Mouse (Mus musculus): Measurements from ENCODE around the gene Cdkn2b.

Cdkn2b gene

DNA sequence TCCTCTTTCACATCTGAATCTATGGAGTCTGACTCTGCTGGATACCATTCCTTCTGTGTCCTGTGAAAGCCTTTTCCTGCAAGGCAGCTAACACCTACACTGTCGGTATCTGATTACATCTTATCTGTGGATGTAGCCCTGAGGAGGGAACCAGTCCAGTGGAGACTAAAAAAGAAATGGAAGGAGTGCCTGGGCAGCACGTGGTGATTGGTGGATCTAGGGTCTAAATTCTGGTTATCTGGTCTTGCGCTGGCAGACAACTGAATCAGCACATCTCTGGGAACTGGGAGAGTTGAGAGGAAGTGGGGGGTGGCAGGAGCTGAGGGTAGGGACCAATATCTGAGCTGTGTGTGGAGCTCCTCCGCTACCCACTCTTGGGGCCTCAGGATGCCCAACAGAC lies 21.8 kb downstream of the Cdkn2b start:
- no peak for DNase-seq (ENCODE audit: low spot score)

DNA sequence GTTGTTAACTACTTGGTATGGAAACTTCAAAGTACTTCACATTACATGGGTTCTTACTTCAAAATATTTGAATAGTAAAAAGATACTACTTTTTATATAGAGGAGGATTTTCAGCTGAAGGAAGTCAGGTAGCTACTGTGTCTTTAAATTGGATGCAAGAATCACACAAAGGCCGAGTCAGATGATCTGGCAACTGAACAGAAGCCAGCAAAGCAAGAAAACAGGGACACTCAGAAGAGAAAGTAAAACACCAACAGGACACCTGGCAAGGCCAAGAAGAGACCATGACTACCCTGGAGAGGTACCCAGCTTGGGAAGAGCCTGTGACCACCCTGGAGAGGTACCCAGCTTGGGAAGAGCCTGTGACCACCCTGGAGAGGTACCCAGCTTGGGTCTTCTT lies 24.3 kb downstream of the Cdkn2b start:
- DNase-seq (ENCODE audit: low spot score), result no peak

DNA sequence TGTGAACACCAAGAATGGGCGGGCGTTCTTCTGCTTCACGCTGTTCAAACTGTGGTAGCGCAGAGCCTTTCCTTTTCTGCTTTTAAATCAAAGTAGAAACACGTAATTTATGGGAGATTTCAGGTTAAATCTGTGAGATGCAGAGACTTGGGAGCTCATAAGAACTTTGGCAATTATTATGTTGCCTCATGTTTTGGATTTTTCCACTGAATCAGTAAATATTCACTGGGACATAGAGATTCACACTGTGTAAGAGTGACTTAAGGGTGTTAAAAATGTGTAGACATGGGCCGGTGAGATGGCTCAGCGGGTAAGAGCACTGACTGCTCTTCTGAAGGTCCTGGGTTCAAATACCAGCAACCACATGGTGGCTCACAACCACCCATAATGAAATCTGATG lies 25.2 kb downstream of the Cdkn2b start:
- DNase-seq (ENCODE audit: low spot score), result no peak

DNA sequence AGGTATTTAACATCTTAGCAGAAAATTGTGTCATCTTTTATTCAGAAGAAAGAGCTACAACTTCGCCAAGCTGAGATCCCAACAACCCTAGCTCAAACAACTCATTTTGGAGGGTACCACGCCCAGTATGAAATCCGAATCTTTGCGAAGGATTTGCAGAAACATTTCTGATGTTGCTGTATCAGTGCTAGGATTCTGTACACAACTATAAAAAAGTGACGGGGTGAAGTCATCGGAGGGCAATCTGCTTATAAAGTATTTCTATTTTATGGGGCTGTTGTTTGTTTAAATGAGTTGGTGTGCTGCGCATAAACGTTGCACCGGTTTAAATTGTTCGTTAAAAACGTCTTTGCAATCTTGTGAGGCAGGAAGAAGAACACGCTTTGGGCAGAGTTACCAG lies 28.2 kb downstream of the Cdkn2b start:
- no peak for DNase-seq (ENCODE audit: low spot score)

DNA sequence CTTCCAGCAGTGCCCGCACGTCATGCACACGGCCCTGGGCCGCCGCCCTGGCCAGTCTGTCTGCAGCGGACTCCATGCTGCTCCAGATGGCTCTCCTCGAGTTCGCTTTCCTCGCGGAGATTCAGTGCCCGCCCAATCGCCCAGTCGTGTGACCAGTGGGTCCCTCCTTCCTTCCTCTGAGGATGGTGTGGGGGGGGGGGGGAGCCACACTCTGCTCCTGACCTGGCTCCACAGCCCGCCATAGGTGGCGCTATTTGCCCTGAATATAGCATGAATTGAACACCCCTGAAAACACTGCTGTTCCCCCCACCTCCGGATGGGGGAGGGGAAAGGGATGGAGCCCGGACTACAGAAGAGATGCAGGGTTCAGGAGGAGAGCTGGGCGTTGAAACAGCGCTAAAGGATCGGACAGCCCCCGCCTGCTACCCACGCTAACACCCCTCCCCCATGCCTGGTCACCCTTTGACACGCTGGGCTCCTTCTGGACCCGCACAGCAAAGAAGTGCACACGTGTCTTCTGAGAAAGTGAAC lies 28.7 kb downstream of the Cdkn2b start:
- DNase-seq (ENCODE audit: low spot score), result no peak

DNA sequence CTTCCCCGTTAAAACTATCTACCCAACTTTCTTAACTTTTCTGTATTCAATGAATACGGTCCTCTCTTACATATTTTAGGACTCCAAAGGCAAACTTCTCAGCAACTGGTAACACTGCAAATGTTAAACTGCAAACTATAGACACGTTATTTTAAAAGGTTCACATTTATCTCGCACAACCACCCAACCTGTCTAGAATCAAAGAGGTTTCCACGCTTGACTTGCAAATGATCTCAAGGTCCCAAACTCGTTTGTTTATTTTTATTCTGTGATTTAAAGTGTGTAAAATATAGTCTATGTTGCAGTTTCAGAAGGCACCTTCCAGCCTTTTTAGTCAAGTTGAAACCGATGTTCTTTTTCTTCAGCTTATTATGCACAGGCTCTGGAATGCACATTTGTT lies 29.6 kb downstream of the Cdkn2b start:
- DNase-seq (ENCODE audit: low spot score), result no peak

DNA sequence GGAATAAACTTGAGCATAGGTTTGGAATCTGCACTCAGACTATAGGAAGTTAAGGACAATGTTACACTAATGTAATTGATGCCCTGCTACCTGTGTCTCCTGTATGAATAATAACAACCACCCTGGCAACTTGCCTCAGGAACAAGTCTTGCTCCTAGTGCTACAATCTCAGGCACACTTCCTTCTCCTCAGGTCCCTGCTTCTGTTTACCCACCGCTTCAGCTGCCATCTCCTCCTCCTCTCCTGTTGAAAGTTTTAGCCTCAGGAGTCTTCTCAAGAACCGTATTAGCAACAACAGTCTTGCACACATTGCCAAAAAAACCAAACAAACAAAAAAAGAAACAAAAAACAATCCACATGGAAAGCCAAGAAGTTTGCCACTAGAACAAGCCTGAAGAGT lies 31.2 kb downstream of the Cdkn2b start:
- no peak for DNase-seq (ENCODE audit: low spot score)

DNA sequence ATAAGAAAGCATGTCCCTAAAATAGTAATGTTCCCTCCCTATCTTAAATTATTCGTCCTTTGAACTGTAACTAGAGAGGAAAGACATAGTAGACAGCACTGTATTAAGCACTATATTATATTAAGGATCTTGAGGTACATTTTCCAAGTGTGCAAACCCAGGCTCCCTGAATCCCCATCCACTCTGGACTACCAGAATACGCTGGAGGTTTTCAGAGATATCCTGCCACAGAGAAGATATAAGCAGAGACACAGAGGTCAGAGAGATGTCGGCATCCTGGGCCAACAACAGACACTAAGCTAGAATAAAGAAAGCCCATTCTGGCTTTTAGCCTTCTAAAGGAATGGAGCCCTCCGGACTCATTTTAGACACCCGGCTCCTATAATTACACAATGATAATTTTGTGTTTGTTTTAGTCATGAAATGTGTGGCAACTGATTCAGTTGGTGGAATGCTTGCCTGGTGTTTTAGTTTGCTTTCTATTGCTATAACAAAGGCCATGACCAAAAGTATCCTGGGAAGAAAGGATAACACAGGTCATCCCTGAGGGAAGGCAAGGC lies 33.4 kb downstream of the Cdkn2b start:
- DNase-seq (ENCODE audit: low spot score), result no peak

DNA sequence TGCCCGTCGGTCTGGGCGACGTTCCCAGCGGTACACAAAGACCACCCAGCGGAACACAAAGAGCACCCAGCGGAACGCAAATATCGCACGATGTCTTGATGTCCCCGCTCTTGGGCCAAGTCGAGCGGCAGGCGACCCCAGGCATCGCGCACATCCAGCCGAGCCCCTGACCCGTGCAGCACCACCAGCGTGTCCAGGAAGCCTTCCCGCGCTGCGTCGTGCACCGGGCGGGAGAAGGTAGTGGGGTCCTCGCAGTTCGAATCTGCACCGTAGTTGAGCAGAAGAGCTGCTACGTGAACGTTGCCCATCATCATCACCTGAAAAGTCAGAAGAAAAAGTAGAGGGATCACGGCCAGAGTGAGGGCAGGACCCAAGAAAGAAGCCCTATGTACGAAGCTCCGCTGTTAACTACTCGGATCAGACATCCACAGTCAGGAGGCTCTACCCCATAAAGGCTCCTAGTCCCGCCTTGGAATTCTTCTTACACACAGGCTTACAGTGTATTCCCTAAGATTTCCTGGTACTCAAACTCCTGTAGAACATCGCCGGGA lies 34.1 kb downstream of the Cdkn2b start:
- DNase-seq (ENCODE audit: low spot score), result no peak

DNA sequence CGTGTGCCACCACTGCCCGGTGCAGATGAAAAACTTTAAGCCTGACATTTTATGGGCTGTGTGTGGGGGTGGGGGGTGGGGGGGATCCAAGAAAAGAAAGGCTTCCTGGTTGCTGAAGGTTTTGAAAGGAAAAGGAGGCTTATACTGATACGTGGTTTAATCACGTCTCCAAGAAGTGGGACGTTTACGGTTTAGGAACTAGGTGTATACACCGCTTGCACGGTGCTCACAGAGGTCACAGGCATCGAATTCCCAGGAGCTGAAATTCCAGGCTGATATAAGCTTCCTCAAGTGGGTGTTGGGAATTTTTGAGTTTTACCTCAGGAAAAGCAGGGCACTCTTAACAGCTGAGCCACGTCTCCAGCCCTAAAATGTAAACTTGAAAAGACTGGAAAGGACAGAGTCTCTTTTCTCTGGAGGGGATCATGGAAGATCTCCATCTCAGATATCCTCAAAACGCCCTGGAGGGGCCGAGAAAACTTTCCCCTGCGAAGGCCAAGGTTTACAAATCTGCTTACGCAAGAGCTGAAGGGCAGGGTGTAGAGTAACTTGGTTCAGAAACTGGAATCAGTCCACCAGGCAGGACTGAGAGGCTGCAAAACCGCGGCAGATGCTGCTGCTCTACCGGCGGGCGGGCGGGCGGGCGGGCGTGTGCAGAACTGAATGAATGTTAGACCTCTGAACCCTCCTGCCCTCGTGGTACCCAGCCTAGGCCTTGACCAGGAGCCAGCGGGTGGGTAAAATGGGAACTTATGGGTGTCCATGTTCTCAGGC lies 34.8 kb downstream of the Cdkn2b start:
- DNase-seq (ENCODE audit: low spot score), result peak; percentile 25

DNA sequence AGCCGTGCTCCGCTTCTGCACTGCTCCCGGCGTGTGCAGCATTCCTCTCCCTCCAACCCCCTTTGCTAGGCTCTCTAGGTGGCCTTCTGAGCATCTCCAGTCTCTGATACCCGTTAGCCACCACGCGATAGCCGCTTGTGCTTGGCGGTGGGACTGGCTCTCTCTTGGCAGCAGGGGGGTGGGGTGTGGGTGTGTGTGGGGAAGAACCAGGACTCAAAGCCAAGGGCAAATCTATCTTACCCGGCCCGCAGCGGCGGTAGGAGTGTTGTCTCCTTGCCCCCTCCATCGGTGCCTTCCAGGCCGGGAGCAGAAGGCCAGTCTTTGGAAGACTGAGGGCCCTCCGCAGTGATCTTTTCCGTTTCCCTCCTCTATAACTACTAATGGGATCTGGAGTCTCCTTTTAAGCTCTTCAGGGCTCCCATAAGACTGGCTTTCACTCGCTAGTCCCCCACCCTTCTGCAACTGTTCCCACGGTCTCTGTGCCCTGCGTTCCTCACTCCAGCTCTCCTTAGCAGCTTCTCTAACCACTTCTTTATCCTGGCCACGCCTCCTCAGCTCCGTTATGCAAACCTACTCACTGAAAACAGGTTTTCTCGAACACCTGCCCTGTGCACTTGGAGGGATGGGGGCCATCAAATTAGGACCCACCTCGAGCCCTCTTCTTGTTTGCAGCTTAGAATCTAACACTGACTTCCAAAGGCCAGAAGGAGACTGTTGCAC lies 35.9 kb downstream of the Cdkn2b start:
- no peak for DNase-seq (ENCODE audit: low spot score)

DNA sequence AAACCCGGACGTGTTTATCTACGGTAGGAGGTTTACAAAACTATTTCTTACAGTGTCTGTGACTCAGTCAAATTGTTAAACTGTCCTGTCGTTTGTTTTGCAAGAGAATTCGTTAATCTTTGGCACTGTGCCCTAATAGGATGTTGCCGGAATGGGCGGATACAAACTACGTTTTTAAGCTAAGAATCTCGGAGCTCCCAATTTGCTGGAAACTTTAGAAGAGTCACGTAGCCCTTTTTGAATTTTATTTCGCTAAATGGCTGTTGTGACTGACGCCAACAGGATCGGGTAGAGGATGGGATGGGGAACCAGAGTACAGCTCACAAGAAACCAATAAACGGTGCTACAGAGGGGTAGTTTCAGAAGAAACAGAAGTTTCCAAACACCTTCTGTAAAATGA lies 36.8 kb downstream of the Cdkn2b start:
- DNase-seq (ENCODE audit: low spot score), result no peak

DNA sequence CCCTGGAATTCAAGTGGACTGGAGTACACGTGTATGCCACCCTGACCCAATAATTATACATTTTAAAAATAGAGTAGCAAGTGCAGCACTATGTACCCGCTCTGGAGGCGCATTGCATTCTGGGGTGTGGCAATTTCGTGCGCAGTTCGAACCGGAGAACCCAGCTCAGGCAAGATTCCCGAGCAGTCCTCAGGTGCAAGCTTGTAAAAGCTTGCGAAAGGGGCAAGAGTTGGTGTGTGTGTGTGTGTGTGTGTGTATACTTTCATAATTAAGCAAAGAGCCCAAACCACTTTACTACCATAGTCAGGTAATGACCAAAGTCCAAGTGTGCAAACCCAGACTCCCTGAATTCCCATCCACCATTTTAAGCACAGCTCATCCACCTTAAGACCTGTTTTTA lies 37.3 kb downstream of the Cdkn2b start:
- DNase-seq (ENCODE audit: low spot score), result no peak

DNA sequence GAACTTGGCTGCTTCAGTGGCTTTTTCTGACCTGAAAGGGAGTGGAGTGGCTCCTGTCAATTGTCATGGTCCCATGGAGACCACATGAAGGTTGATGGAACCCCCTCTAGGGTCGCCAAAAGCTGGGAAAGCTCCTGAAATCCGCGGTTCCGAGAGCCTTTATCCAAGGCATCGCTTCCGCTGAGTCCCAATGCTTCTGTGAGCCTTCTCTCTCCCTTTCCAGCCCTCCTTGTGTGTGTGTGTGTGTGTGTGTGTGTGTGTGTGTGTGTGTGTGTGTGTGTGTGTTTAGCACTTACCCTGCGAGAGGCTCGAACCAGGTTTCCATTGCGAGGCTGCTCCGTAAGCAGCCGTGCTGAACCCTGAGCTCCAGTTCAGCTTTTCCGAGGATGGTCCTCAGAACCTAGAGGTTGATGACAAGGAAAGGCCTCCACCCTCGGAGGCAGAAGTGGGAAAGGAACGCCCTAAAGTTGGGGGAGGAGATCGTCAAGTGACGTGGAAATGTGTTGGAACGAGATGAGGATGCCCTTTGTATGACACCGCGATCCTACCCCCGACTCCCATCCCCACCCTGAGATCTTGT lies 37.8 kb downstream of the Cdkn2b start:
- no peak for DNase-seq (ENCODE audit: low spot score)

DNA sequence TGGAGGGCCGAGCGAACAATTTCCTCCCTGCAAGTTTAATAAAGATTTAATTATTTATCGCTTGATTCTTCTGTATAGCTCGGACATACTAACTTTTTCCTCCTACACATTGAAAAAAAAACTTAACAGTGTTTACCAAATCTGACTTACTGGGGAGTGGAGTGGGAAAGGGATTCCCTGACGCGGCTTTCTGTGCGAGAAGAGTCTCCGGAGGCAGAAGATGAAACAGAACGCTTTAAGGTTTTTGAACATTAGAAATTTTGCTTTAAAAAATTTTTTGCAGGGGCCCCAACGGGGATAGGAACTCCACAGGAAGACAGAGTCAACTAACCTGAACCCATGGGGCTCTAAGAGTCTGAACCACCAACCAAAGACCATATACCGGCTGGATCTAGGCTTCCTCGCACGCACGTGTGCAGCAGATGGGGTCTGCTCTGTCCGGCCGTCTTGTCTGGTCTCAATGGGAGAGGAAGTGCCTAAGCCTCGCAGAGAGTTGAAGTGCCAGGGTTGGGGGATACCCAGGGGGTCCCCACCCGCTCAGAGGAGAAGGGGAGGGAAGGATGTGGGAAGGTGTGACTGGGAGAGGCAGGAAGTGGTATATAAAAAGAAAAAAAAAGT lies 38.6 kb downstream of the Cdkn2b start:
- DNase-seq (ENCODE audit: low spot score), result no peak

DNA sequence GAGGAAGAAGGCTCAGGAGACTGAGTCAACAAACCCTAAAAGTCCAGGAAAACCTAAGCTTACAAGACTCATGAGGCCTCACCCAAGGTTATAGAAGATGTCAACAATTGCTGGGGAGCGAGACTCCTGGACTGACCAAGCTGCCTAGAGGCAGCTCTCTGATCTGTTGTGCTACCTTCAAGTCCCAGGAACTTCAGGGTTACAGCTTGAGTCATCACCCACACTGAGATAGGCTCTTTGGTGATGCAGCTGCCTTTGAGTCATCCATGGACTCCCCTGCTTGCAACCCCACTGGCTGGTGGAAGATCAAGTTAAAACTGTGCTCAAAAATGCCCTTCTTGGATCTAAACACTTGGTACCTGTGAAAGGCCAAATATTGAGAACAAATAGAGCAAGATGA lies 53.1 kb downstream of the Cdkn2b start:
- DNase-seq (ENCODE audit: low spot score), result no peak
